Mouse (Mus musculus): ENCODE data around the gene Clic4. TPM values are rescaled to one million over a fixed set of nuclear protein-coding genes. Genes with fewer than 3 reads are reported as not detected.

Gene Clic4
- polyA plus RNA-seq, 1 experiment from 2014 or later: 146 TPM

DNA sequence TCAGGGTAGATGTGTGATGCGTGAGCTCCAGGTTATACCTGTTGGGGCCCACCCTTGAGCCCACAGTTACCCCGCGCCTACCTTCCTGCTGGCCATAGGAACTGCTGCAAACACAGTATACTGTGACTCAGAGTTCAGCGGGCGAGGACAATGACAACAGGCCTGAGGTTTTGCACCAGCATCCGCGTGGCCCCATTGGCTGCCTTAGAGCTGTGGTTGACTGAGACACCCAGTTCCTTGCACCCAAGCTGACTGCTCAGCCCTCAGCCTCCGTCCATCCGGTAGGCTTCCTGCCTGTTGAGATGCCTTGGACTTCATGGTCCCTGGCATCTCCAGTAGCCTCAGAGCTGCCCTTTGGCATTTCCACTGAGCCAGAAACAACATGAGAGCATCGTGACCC, 103.5 kb downstream of the Clic4 start:
- Histone ChIP-seq H3K27me3 (peaks cover 67% of the 10 kb centered on the region), H3K4me2 (no peak overlapping the region), H3K9me3 (replicated peaks) (no peaks in the 10 kb centered on the region), H3K27ac (no peak overlapping the region), H3K9ac (no peak overlapping the region), H3K4me3 (no peak overlapping the region), H3K4me1 (peaks cover 18% of the 10 kb centered on the region), H3K36me3 (ENCODE audit: poor library complexity, severe bottlenecking) (no peaks in the 10 kb centered on the region)
- no peak for ATAC-seq
- WGBS: 74% methylated on average over 10 of the region's 10 CpGs

DNA sequence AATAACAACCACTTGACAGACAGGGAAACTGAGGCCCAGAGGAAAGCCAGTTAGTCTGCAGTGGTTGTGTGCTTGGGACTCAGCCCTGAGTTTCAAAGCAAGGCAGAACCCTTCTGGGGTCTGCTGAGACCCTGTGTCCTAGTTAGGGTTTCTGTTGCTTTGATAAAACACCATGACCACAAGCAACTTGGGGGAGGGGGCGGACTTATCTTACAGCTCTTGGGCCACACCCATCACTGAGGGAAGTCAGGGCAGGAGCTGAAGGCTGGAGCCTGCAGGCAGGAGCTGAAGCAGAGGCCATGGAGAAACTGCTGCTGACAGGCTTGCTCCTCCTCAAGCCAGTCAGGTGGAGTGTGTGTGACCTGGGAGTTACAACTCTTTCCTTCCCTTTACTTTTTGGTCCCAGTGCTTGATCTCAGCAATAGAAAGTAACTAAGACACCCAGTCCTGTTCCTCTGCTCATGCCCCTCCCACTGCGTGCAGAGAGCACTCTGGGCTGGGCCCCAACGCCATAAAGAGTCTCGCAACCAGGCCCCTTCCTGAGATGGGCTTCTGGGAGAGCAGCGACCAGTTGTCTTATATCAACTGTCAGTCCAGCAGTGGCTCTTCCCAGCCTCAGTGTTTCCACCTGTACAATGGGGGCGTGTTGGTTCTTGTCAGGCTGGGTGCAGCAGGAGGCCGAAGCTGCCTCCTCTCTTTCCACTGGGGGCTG, 104.6 kb downstream of the Clic4 start:
- H3K4me3 ChIP-seq: no peak overlapping the region
- H3K4me2 ChIP-seq: no peak overlapping the region
- peaks cover 68% of the 10 kb centered on the region for H3K27me3 ChIP-seq
- H3K9ac ChIP-seq: no peak overlapping the region
- WGBS: 48% methylated on average over 7 of the region's 7 CpGs
- H3K9me3 ChIP-seq (replicated peaks): no peaks in the 10 kb centered on the region
- no peaks in the 10 kb centered on the region for H3K36me3 ChIP-seq (ENCODE audit: poor library complexity, severe bottlenecking)
- H3K4me1 ChIP-seq: peaks cover 18% of the 10 kb centered on the region
- H3K27ac ChIP-seq: no peak overlapping the region
- no peak for ATAC-seq

DNA sequence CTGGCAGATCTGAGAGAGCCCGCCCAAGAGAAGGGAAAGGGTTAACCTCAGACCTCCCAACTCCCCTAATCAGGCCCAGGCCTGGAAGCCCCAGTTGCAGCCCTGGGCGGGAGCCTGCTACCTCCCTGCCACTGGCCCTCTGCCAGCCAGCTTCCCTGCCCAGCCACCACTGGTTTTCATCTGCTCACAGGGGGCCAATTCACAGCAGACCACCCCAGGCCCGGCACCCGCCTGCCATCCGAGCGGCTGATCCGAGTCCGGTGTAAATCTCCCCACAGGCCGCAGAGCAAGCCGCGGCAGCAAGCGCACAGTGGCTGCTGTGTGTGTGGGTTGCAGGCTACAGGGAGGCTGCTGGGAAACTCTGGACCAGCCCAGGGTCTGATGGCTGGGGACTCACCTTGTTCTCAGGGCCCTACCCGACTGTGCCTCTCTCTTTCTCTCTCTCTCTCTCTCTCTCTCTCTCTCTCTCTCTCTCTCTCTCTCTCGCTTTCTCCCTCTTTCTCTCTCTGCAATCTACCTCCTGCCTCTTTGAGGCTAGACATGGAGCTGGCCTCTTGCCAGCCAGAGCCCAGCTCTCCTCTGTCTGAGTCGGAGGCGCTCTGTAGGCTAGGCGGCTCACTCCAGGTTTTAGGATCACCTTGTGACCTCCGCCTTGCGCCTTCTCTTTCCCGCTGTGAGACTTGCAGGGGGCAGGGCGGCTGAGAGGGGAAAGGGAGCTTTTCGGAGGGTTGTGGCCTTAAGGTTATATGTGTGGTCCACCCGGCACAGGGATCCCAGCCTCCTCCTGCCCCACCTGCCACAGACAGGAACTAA, 106.0 kb downstream of the Clic4 start:
- peak; percentile 65; the same call in 1 of the 2 replicates for ATAC-seq
- no peaks in the 10 kb centered on the region for H3K9me3 ChIP-seq (replicated peaks)
- H3K27me3 ChIP-seq: peaks cover 70% of the 10 kb centered on the region

DNA sequence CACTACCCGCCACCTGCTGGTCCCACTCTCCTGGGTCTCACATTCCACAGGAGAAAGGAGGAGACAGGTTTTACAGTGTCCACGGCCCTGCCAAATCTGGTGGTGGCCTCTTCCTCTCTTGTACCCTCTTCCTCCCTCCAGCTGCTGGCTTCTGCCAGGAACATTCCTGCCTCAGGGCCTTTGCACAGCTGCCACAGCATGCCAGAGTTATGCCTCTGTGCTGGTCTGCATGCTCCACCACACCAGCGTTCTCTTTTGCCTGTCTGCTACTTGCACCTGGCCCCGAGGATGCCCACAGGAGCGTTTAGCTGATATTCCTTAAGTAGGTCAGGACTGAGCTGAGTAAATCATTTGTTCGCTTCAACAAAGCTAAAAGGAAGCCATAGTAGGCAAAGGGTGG, 106.9 kb downstream of the Clic4 start:
- H3K4me1 ChIP-seq: peaks cover 18% of the 10 kb centered on the region
- H3K27ac ChIP-seq: no peak overlapping the region
- no peak overlapping the region for H3K9ac ChIP-seq
- no peak overlapping the region for H3K4me3 ChIP-seq
- no peak for ATAC-seq
- 50% methylated on average over 6 of the region's 6 CpGs for WGBS
- no peaks in the 10 kb centered on the region for H3K9me3 ChIP-seq (replicated peaks)
- H3K36me3 ChIP-seq (ENCODE audit: poor library complexity, severe bottlenecking): no peaks in the 10 kb centered on the region
- no peak overlapping the region for H3K4me2 ChIP-seq
- H3K27me3 ChIP-seq: peaks cover 74% of the 10 kb centered on the region

More for the DNA sequence above, 106.0 kb downstream of the Clic4 start:
- Histone ChIP-seq H3K36me3 (ENCODE audit: poor library complexity, severe bottlenecking) (no peaks in the 10 kb centered on the region), H3K4me3 (no peak overlapping the region), H3K9ac (peak overlapping the region; percentile 48), H3K27ac (0 out of 2 replicates have a peak overlapping the region, but pooled peaks have one; percentile 19), H3K4me1 (peaks cover 18% of the 10 kb centered on the region), H3K4me2 (peak overlapping the region; percentile 38)
- WGBS: 3% methylated on average over 22 of the region's 23 CpGs

Other genes with a start within 250 kb of the Clic4 start
- not detected in 2 replicates for gene Runx3, start 152.2 kb downstream of the Clic4 start, polyA plus RNA-seq (2015; fragmentation: Nextera tagmentation; extraction: Ambion mirVana)
- 250 and 261 TPM in 2 replicates for gene Srrm1, start 80.5 kb upstream of the Clic4 start, polyA plus RNA-seq (2015; fragmentation: Nextera tagmentation; extraction: Ambion mirVana)
- gene Ncmap, start 125.4 kb upstream of the Clic4 start, polyA plus RNA-seq (2015; fragmentation: Nextera tagmentation; extraction: Ambion mirVana): 0.64 and 0.79 TPM in 2 replicates
- 14.8 and 20.9 TPM in 2 replicates for gene Rcan3, start 161.0 kb upstream of the Clic4 start, polyA plus RNA-seq (2015; fragmentation: Nextera tagmentation; extraction: Ambion mirVana)
- gene Stpg1, start 222.0 kb upstream of the Clic4 start, polyA plus RNA-seq (2015; fragmentation: Nextera tagmentation; extraction: Ambion mirVana): 0.25 TPM in 1 of 2 replicates, not detected in the other
- gene Nipal3, start 222.2 kb upstream of the Clic4 start, polyA plus RNA-seq (2015; fragmentation: Nextera tagmentation; extraction: Ambion mirVana): 2.7 and 4.5 TPM in 2 replicates